Mouse (Mus musculus) kidney, embryonic 14.5 days (tissue): ENCODE results near the gene Map3k20. TPM values are rescaled to one million over a fixed set of nuclear protein-coding genes. Genes with fewer than 3 reads are reported as not detected.
A peak's percentile ranks its signal among the peaks of the same experiment; 100 is the strongest.

ENCODE experiments used
- ATAC-seq: fragments of 200-750 bp; cut with Nextera tagmentation; 2 replicates; pipeline ENCODE4 v1.8.0; 2017; ENCODE audit warnings: moderate number of reproducible peaks, mild to moderate bottlenecking, moderate TSS enrichment, moderate library complexity; ENCODE audit not compliant: low FRiP score, low TSS enrichment
- H3K27ac ChIP-seq: fragments of 300-500 bp; sonication (generic); 2 replicates; pipeline ENCODE4 v1.5.1; 2014; ENCODE audit warnings: low read depth, mild to moderate bottlenecking, low read length, moderate library complexity, mixed read lengths
- H3K27me3 ChIP-seq: fragments of 300-500 bp; sonication (generic); 2 replicates; pipeline ENCODE4 v1.6.1; 2014; ENCODE audit warnings: mild to moderate bottlenecking, low read length; ENCODE audit not compliant: control insufficient read depth, insufficient read depth
- H3K36me3 ChIP-seq: fragments of 300-500 bp; sonication (generic); 2 replicates; pipeline ENCODE4 v1.6.1; 2014; ENCODE audit warnings: low read length, mixed read lengths; ENCODE audit not compliant: control insufficient read depth, insufficient read depth
- H3K4me1 ChIP-seq: fragments of 300-500 bp; sonication (generic); 2 replicates; pipeline ENCODE4 v1.6.1; 2014; ENCODE audit warnings: low read length, mixed read lengths; ENCODE audit not compliant: control insufficient read depth, insufficient read depth
- H3K4me2 ChIP-seq: fragments of 300-500 bp; sonication (generic); replicated peaks from 2 replicates; pipeline ENCODE4 v1.6.1; 2014; ENCODE audit warnings: low read depth, mild to moderate bottlenecking, low read length
- H3K4me3 ChIP-seq: fragments of 300-500 bp; sonication (generic); 2 replicates; pipeline ENCODE4 v1.5.1; 2014; ENCODE audit warnings: mild to moderate bottlenecking, low read length
- H3K9ac ChIP-seq: fragments of 300-500 bp; sonication (generic); 2 replicates; pipeline ENCODE4 v1.6.1; 2014; ENCODE audit warnings: low read depth, mild to moderate bottlenecking, low read length, moderate library complexity
- H3K9me3 ChIP-seq: fragments of 300-500 bp; sonication (generic); 2 replicates; pipeline ENCODE4 v1.6.1; 2016; ENCODE audit warnings: low read length; ENCODE audit not compliant: control insufficient read depth
- WGBS: fragments of 180-500 bp; shearing (Covaris S2); extraction: QIAGEN DNeasy Blood & Tissue Kit; methylation state at CpG from one replicate; pipeline ENCODE4 v1.1.7; 2014; 5-methylcytosine and 5-hydroxymethylcytosine counted together
- polyA plus RNA-seq: library from polyadenylated mRNA; unstranded; fragments of >200 nt; fragmentation: Nextera tagmentation; extraction: Ambion mirVana; gene quantifications from 2 replicates; pipeline ENCODE4 v1.2.1, GENCODE M21; 2014

The Map3k20 gene
- polyA plus RNA-seq, result 9.8 and 15.7 TPM in 2 replicates

DNA sequence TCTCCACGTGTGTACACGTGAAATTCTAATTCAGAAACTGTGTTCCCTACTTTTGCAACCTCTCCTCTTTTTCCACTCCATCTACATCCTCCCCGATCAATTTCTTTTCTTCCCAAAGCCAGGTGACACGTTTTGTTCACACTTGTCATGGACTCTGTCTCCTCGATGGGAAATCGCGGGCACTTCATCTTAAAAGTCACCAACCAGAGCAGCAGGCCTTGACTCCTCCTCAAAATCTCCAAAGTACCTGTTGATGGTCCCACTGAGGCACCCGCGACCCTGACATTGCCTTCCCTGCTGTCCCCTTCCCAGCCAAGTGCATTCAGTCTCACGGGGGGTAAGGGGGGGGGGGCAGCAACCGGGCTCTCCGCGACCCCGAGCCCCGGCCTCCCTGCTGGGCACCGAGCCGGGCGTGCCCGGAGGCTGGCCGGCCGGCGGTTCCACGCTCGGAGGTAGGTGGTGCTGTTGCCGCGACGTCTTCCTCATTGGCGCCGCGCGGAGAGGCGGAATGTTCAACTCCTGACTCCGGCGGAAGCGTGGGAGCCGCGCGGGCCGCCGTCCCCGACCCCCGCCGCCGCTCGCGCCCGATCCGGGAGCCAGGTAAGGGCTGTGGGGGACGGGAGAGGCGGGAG, at the start of gene Map3k20:
Gene Map3k20 (plus strand): TSS at position 382 of the 632 bp plus-strand sequence.
- no peak within 1 kb of the TSS for H3K27ac ChIP-seq
- no peaks in the 10 kb centered on the region for H3K9me3 ChIP-seq
- H3K4me1 ChIP-seq, result no peaks in the 10 kb centered on the region
- peak; percentile 93 for ATAC-seq
- 3% methylated on average over 41 of the region's 50 CpGs for WGBS
- H3K4me2 ChIP-seq, result peak within 1 kb of the TSS; percentile 84
- no peaks in the 10 kb centered on the region for H3K36me3 ChIP-seq
- no peaks in the 10 kb centered on the region for H3K27me3 ChIP-seq
- H3K4me3 ChIP-seq, result peak within 1 kb of the TSS; percentile 89
- H3K9ac ChIP-seq, result peak within 1 kb of the TSS; percentile 96

DNA sequence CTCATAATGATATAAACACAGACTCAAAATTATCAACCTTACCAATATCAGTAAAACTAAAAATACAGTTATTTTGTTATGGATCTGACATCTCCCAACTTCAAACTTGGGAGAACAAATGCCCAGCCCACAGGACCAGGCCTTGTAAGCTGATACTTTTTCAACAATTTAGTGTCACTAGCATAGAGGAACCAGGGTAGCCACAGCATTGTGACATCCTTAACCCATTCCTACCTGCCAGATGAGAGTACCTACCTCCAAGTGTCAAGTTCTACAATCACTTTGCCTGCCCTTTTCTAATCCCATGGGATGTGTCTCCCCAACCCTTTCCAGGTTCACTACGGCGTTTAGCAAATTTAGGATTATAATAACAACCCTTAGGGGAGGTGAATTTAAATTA, 47.0 kb upstream of the Map3k20 start:
- 0 out of 2 replicates have a peak, but pooled peaks cover 3% of the 10 kb centered on the region for H3K4me1 ChIP-seq
- no peak overlapping the region for H3K4me3 ChIP-seq
- no peaks in the 10 kb centered on the region for H3K36me3 ChIP-seq
- WGBS, result 54% methylated on average over 2 of the region's 2 CpGs
- no peak overlapping the region for H3K27ac ChIP-seq
- no peak overlapping the region for H3K9ac ChIP-seq
- no peak overlapping the region for H3K4me2 ChIP-seq
- H3K27me3 ChIP-seq, result no peaks in the 10 kb centered on the region
- no peaks in the 10 kb centered on the region for H3K9me3 ChIP-seq
- no peak for ATAC-seq

DNA sequence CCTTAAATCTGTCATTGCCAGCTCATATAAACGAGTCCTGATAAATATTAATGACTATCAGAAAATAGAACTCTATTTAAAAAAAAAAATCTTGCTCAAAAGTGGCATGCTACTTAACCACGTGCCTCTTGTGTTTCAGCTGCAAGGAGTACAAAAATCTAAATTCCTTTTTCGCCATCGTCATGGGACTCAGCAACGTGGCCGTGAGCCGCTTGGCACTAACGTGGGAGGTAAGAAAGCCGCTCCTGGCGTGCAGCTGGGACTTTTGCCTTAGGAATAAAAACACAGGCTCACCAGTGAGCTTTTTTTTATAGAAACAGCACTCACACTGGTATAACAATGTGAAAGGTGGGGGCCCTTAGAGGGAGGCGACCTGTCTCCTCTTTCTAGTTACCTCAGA, 46.5 kb upstream of the Map3k20 start:
- no peaks in the 10 kb centered on the region for H3K27me3 ChIP-seq
- no peaks in the 10 kb centered on the region for H3K36me3 ChIP-seq
- no peak for ATAC-seq
- H3K4me3 ChIP-seq, result no peak overlapping the region
- no peak overlapping the region for H3K27ac ChIP-seq
- 0 out of 2 replicates have a peak, but pooled peaks cover 3% of the 10 kb centered on the region for H3K4me1 ChIP-seq
- WGBS, result 37% methylated on average over 11 of the region's 11 CpGs
- H3K9me3 ChIP-seq, result no peaks in the 10 kb centered on the region
- no peak overlapping the region; the same call in 1 of the 2 replicates for H3K4me2 ChIP-seq
- no peak overlapping the region for H3K9ac ChIP-seq

DNA sequence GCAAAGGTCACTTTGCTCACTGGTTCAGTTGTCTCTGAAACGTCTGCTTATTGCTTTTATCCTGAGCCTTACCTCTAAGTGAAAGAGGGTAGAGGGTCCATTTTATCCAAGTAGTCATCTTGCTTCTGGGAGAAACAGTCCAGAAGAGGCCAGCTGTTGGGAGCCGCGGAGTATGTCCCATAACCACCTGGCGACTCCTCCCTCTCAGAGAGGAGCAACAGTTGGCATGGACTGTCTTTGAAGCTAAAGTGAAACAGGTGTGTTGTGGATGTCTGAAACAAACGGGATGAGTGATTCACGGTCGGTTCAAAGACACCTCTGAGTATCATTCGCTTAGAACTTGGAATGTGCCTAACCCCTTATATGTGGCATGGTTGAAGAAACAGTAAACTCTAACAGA, 46.0 kb upstream of the Map3k20 start:
- Histone ChIP-seq H3K4me1 (0 out of 2 replicates have a peak, but pooled peaks cover 3% of the 10 kb centered on the region), H3K9me3 (no peaks in the 10 kb centered on the region), H3K36me3 (no peaks in the 10 kb centered on the region), H3K4me2 (no peak overlapping the region), H3K27ac (no peak overlapping the region), H3K27me3 (no peaks in the 10 kb centered on the region), H3K9ac (no peak overlapping the region), H3K4me3 (no peak overlapping the region)
- no peak for ATAC-seq
- 73% methylated on average over 8 of the region's 8 CpGs for WGBS

DNA sequence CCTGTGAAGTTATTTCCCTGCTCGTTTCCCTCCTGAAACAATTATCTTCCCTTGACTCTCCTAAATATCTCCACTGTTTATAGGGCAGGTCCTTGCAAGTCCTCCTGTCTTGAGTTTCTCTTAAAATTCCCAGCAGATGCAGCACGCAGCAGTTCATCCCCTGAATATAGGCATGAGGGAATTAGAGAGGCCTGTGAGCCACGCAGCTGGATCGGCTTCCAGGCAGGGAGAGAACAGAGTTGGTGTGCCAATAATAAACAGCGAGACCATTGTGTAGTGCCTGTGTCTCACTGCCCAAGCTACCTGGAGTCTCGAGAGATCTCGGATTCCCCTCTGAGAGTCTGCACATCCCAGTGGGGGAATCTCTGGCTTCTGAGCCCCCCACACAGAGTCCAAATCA, 45.4 kb upstream of the Map3k20 start:
- Histone ChIP-seq H3K36me3 (no peaks in the 10 kb centered on the region), H3K4me1 (0 out of 2 replicates have a peak, but pooled peaks cover 3% of the 10 kb centered on the region), H3K27me3 (no peaks in the 10 kb centered on the region), H3K9me3 (no peaks in the 10 kb centered on the region), H3K4me3 (no peak overlapping the region), H3K27ac (no peak overlapping the region), H3K9ac (no peak overlapping the region), H3K4me2 (no peak overlapping the region)
- ATAC-seq, result no peak
- 45% methylated on average over 7 of the region's 7 CpGs for WGBS

DNA sequence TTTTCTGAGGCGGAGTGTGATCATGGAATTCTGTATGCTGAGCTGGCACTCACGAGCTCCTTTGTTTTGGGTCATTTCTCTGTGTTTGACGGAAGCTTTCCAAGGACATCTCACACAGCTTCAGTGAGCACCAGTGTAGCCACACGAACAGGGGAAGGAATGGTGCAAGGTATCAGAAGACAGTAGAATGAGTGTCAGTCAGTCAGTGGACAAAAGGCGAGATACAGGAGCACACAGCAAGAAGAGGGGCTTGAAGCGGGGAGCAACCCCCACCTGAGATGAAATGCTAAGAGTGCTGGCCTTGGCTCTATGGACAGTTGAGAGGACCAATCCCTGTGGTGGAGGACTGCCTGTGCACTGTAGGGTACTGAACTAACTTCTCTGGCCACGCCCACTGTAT, 44.7 kb upstream of the Map3k20 start:
- no peak overlapping the region for H3K4me2 ChIP-seq
- H3K4me1 ChIP-seq, result 0 out of 2 replicates have a peak, but pooled peaks cover 3% of the 10 kb centered on the region
- no peaks in the 10 kb centered on the region for H3K9me3 ChIP-seq
- ATAC-seq, result no peak
- 76% methylated on average over 7 of the region's 7 CpGs for WGBS
- H3K9ac ChIP-seq, result no peak overlapping the region
- H3K27ac ChIP-seq, result no peak overlapping the region
- H3K4me3 ChIP-seq, result no peak overlapping the region
- no peaks in the 10 kb centered on the region for H3K36me3 ChIP-seq
- H3K27me3 ChIP-seq, result no peaks in the 10 kb centered on the region

DNA sequence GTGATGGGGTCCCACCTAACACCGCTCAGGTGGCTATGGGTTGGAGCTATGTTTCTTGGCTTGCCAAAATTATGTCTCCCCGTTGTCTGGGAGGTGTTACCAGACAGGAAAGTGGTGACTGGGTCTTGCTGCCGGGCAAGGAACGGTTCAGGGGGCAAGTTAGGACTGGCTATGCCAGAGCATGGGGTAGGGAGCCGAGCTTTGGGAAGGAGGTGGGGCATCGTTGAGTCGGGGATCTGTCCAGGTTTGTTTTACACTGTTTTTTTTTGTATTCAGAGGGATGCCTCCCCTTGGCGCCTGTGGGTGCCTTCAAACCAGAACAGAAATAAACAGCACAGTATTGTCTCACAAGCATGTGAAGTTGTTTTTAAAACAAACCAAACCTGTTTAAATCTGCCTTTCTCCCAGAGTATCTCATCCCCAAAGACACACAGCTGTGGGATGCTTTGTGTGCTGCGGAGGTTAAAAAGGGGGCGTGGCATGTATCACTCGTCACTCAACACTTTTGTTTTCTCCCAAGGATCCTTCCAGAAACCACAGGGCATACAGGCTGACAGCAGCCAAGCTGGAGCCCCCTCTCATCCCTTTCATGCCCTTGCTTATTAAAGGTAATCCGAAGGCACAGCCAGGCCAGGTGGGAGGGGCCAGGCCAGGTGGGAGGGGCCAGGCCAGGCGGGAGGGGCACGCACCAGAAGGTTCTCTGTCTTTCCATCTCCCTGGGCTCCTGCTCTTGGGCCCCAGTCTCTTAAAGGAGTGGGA, 43.5 kb upstream of the Map3k20 start:
- 48% methylated on average over 14 of the region's 14 CpGs for WGBS
- no peak overlapping the region for H3K9ac ChIP-seq
- no peaks in the 10 kb centered on the region for H3K9me3 ChIP-seq
- peak overlapping the region; percentile 21; the same call in 1 of the 2 replicates for H3K4me2 ChIP-seq
- H3K27me3 ChIP-seq, result no peaks in the 10 kb centered on the region
- H3K27ac ChIP-seq, result no peak overlapping the region
- H3K4me3 ChIP-seq, result peak overlapping the region; percentile 17; the same call in 1 of the 2 replicates
- 0 out of 2 replicates have a peak, but pooled peaks cover 3% of the 10 kb centered on the region for H3K4me1 ChIP-seq
- H3K36me3 ChIP-seq, result no peaks in the 10 kb centered on the region
- ATAC-seq, result no peak

DNA sequence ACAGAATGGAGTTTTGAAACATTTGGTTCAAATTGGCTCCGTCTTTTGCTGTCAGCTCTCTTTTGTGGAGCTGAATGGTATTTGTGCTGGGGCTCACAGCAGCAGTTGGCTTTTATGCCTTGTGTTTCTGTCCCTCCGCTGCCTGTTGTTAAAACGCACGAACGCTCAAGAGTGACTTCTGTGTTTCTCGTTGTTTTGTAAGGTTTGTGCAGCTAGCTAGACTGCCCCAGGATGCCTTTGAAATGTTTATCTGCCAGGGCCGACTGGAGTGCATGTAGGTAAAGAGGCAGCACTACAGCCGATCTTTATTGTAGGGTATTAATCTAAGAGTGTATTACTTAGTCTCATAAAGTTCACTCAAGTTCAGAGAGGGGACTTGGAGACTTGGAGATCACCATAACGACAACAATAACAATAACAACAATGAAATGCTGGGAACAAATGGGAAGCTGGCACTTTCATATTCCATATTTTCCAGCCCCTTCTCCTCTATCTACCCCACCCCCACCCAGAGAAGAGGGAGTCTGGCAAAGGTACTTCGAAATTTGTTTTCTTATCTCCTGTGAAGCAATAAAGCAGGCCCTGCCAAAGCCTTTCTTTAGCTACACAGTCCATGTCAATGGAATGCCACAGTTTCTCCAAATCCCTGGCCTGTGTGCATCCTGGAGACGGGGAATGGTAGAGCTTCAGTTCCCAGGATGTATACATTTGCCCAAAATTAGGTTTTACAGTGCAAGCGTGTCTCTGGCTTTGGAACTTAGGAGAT, 42.3 kb upstream of the Map3k20 start:
- Histone ChIP-seq H3K36me3 (no peaks in the 10 kb centered on the region), H3K4me1 (0 out of 2 replicates have a peak, but pooled peaks cover 3% of the 10 kb centered on the region), H3K9me3 (no peaks in the 10 kb centered on the region), H3K9ac (no peak overlapping the region), H3K4me3 (no peak overlapping the region), H3K27me3 (no peaks in the 10 kb centered on the region), H3K4me2 (no peak overlapping the region), H3K27ac (no peak overlapping the region)
- ATAC-seq, result no peak
- 62% methylated on average over 12 of the region's 12 CpGs for WGBS
